Mouse (Mus musculus) R1 (cell line): Measurements from ENCODE around the gene Ddx3x.

ENCODE experiments used
- DNase-seq: peaks from one replicate; pipeline ENCODE4 v3.0.0-alpha.2; 2018; ENCODE audit warnings: low read depth, low spot score

Ddx3x gene

DNA sequence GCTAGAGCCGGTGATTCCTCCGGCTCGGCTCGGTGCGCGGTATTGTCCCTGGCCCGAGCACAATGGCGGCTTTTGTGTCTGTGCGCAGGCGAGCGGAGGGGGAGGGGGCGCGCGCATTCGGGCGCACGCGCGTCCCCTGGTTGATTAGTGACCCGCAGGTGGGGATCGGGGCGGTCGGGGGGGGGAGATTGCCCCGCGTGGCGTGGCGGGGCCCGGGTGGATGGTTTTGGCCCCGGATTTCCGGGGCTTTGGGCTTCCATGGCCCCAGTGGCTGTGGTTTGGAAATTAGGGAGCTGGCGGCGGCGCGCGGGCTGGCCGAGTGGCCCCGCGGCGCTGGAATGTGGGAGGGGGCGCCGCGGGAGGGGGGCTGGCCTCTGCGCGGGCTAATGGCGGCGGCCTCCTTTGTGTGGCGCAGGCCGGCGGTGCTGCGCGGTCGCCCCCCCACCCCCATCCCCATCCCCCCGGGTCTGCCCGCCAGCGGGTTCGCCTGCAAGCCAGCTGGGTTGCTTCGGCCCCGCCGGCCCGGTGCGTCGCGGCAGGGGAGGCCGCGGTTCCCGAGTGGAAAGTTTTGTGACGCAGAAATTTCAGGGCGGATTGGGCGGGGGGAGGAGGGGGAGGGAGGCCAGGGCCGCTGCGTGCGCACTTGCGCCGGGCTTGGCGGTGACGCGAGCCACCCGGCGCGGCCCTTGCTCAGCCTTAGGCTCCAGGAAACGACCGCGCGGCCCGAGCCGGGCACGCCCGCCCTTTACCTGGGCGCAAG, 739 bp downstream of the Ddx3x start:
- DNase-seq: peak; percentile 69

DNA sequence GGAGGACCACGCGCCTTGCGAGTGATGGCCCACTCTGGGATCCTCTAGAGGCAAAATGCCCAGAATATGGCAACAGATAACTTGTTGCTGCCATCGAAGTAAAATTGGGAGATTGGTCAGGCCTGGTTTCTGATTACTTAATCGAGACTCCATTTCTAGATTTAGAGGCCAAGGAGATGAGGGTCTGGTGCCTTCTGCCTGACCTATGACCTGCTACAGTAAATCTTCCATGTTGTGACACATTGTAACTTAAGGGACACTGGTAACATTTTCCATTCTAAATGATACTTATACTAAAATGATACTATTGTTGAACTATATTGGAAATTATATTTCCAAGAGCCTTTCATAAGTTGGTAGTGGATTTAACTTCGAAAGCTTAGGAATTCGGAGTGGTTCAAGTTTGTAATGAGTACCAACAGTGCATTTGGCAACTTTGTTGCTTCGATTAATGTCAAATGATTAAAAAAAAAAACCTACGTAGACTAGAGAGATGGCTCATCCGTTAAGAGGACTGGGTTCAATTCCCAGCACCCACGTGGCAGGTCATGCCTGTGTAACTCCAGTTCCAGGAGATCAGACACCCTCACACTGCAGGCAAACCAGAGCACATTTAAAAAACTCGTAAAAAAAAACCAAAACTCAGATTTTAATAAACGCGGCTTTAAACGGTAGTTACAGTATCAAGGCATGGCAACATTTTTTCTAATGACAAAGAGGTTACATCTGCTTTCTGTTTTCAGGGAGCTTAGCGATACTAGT, 1.5 kb downstream of the Ddx3x start:
- peak; percentile 30 for DNase-seq

- no peak for DNase-seq
Measured at GRCm38 (mm10) chrX:13285772-13286171, 5.0 kb downstream of the Ddx3x start.

- peak; percentile 51 for DNase-seq
Measured at GRCm38 (mm10) chrX:13294505-13295228, 13.9 kb downstream of the Ddx3x start.

DNA sequence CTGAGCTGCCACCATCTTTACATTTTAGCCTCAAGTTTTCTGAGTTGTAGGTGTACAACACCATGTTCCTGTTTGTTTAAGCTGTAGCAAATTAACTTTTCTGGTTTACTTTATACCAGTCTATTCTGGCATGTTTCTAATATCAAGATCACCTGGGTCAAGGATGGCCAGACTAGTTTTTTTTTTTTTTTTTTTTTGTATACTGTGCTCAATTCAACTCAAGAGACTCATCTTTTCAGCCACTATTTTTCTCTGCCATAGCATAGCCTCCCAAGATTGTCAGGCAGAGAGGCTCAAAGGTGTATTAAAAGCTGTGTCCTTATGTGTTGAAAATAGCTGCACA, 14.4 kb downstream of the Ddx3x start:
- no peak for DNase-seq

GRCm38 (mm10) chrX:13296241-13296640, 15.5 kb downstream of the Ddx3x start:
- peak; percentile 79 for DNase-seq

GRCm38 (mm10) chrX:13306190-13306589, 25.4 kb downstream of the Ddx3x start:
- DNase-seq: no peak

DNA sequence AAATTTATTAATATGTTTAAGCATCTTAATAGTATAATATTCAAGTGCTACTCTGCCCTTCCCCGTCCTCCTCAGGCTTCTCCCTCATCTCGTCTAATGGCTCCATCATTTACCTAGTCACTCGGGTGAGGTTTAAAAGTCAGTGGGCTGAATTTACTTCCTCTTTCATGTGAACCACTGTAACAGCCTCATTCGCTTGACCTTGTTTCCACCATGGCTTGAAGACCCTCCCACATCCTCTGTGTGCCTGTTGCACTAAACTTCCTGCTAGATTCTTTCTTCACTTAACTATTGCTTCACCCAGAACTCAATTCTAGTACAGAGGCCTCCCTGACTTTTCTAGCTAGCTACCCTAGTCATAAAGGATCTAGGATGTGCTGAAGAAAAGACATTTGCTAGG, 30.6 kb downstream of the Ddx3x start:
- DNase-seq: no peak

DNA sequence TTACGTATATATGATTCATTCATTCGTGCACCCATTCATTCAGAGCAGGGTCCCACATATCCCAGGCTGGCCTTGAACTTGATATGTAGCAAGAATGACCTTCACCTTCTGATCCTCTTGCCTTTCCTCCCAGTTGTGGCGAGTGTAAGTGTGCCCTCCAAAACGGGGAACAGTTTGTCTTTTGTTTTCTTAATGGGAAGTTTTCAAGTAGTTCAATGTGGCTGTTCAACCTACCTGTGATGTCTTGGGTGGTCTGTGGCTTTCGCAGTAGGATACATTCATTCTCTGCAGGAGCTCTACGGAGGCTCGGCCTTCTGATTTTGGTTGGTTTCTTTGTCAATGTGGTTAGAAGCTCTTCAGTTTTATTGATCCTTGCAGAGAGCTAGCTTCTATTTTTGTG, 48.8 kb downstream of the Ddx3x start:
- peak; percentile 53 for DNase-seq
